Comparison of ENCODE assay signal across 28 mouse cellular contexts in the genomic region with DNA sequence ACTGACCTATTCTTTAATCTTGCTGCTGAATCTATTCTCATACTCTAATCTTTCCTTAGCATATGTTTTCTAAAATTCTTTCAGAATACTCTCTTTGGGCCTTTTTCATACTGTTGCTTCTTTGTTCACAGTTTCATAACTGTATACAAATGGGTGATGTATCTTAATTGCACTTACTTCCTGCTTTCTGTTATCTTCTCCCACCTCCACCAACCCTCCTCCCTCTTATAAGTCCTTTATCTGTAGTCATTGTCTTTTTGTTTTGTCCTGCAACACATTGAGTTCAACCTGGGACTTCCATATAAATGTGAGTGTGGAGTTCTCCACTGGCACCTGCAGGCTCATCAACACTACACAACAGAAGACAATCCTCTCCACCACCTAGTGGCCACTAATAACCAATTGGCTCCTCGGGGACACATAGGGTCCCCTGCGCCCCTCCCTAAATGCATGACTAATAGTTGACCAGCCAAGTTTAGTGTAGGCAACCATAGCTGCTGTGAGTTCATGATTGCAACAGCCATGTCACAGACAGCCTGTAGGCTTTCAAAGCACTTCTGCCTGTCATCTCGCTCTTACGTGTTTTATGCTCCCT.
DNase-seq lines count a peak whose midpoint lies in the region; ATAC-seq and TF ChIP-seq lines count a peak whose summit lies in the region.
"Had no signal": no experiment of that assay in that cellular context is flagged by ENCODE, and none has a peak within 500 bp of the region (broad histone marks: within the 10 kb centered on the region; RNA-seq: fewer than 3 reads in every experiment).

No protein-coding gene starts in this region.

- H3K9ac ChIP-seq in intestine, postnatal 0 days (ENCODE audit: low read depth, low read length), result no peak overlapping the region
- no peak overlapping the region for H3K9ac ChIP-seq in intestine, embryonic 16.5 days (ENCODE audit: low read depth, low read length)
- no peak overlapping the region for H3K9ac ChIP-seq in CH12.LX (ENCODE audit: insufficient read depth, low read depth)
- no peak overlapping the region for H3K9ac ChIP-seq in stomach, postnatal 0 days (ENCODE audit: low read length)
- H3K9ac ChIP-seq: forebrain, embryonic 13.5 days; heart, embryonic 13.5 days; hindbrain, embryonic 14.5 days had no signal

- H3K4me2 ChIP-seq in intestine, postnatal 0 days (replicated peaks; ENCODE audit: low read depth), result no peak overlapping the region
- no peak overlapping the region for H3K4me2 ChIP-seq in intestine, embryonic 16.5 days (ENCODE audit: low read depth, low read length)
- H3K4me2 ChIP-seq in CH12.LX (ENCODE audit: insufficient read depth, low read depth, poor library complexity, severe bottlenecking), result no peak overlapping the region
- H3K4me2 ChIP-seq in stomach, postnatal 0 days (replicated peaks; ENCODE audit: low read depth), result no peak overlapping the region
- H3K4me2 ChIP-seq: forebrain, embryonic 13.5 days; heart, embryonic 13.5 days; hindbrain, embryonic 14.5 days had no signal

- no peaks in the 10 kb centered on the region for H3K27me3 ChIP-seq in intestine, postnatal 0 days (replicated peaks; ENCODE audit: control insufficient read depth, insufficient read depth, low read length)
- no peaks in the 10 kb centered on the region for H3K27me3 ChIP-seq in intestine, embryonic 16.5 days (replicated peaks; ENCODE audit: control insufficient read depth, insufficient read depth, low read length)
- no peaks in the 10 kb centered on the region for H3K27me3 ChIP-seq in CH12.LX (replicated peaks)
- no peaks in the 10 kb centered on the region for H3K27me3 ChIP-seq in stomach, postnatal 0 days (ENCODE audit: control insufficient read depth, insufficient read depth, low read length)
- H3K27me3 ChIP-seq: forebrain, embryonic 13.5 days had no signal

- in situ Hi-C loops in CH12.LX (cut with MboI; ENCODE audit: low pct_ligation_motif_present, low pct_unique_long_range_greater_than_20kb, low sequenced_read_pairs), result loop anchor here (25.0 kb wide), 1 partner anchor 498 kb away; no protein-coding TSS in a partner anchor

- H3K4me3 ChIP-seq in intestine, postnatal 0 days (ENCODE audit: low read depth, low read length), result no peak overlapping the region
- H3K4me3 ChIP-seq in intestine, embryonic 16.5 days (ENCODE audit: low read length), result no peak overlapping the region
- H3K4me3 ChIP-seq in CH12.LX (replicated peaks in 1 of 3; ENCODE audit: low read depth in 2 of 3, low read length in 2 of 3, poor library complexity in 1 of 3), result no peak overlapping the region
- no peak overlapping the region for H3K4me3 ChIP-seq in stomach, postnatal 0 days (ENCODE audit: low read depth, low read length)
- H3K4me3 ChIP-seq: forebrain, embryonic 10.5 days; forebrain, embryonic 13.5 days; heart, adult 2 months; heart, embryonic 10.5 days; heart, embryonic 13.5 days had no signal

- ATAC-seq in intestine, postnatal 0 days, result 0 out of 2 replicates have a peak, but pooled peaks have one; percentile 19
- no peak for ATAC-seq in intestine, embryonic 16.5 days
- ATAC-seq in stomach, postnatal 0 days (ENCODE audit: low FRiP score, low TSS enrichment), result peak; percentile 56
- ATAC-seq: activated CD4-positive, CD25-positive, alpha-beta regulatory T cell, adult 4 months; forebrain, embryonic 13.5 days; forebrain, embryonic 16.5 days; hindbrain, postnatal 0 days; inflammation-experienced regulatory T-cells, adult 6 months had no signal

- TF ChIP-seq RAD21 in CH12.LX (IDR thresholded peaks at IDR 0.05; ENCODE audit: low read depth, low read length), result peak; percentile 17

- DNase-seq in 416B (ENCODE audit: low read depth) (peak; percentile 60), CH12.LX (ENCODE audit: extremely low read depth) (no peak)
- peak; percentile 25 for DNase-seq in stomach, postnatal 0 days (ENCODE audit: low spot score)
- DNase-seq in testis, postnatal 10 days (ENCODE audit: low spot score), result no peak
- DNase-seq in spleen, postnatal 36 days (ENCODE audit: low spot score in 2 of 2), result no peak
- DNase-seq: adrenal gland, adult 8-10 months; adrenal gland, postnatal 25 days; cerebellum, adult 11-12 months; cerebellum, adult 9-10 months; cerebellum, postnatal 25 days; embryo, embryonic 11 days; gastrocnemius, postnatal 10 days; gastrocnemius, postnatal 36 days; heart, adult 2 months; heart, postnatal 14 days; heart, postnatal 4 days had no signal

- peak; percentile 48 for TF ChIP-seq CTCF in intestine, postnatal 0 days (IDR thresholded peaks at IDR 0.05; ENCODE audit: low read depth)
- TF ChIP-seq CTCF in CH12.LX (conservative IDR thresholded peaks at IDR 0.05 in 1 of 2, IDR thresholded peaks at IDR 0.05 in 1 of 2; ENCODE audit: low read depth in 2 of 2, low read length in 2 of 2), result peak in 1 of 2 experiments; percentile 36; a peak in 2 of 4 replicates
- TF ChIP-seq CTCF in stomach, postnatal 0 days (IDR thresholded peaks at IDR 0.05; ENCODE audit: low read depth), result peak; percentile 47

- no peak for TF ChIP-seq POLR2A in CH12.LX (IDR thresholded peaks at IDR 0.05; ENCODE audit: low read depth, low read length)

- no peaks in the 10 kb centered on the region for H3K79me2 ChIP-seq in CH12.LX (replicated peaks; ENCODE audit: control insufficient read depth, extremely low read depth, insufficient read depth, poor library complexity, severe bottlenecking)

- no peaks in the 10 kb centered on the region for H3K36me3 ChIP-seq in intestine, postnatal 0 days (ENCODE audit: control insufficient read depth, insufficient read depth)
- H3K36me3 ChIP-seq in intestine, embryonic 16.5 days (ENCODE audit: control insufficient read depth, insufficient read depth, low read length), result no peaks in the 10 kb centered on the region
- no peaks in the 10 kb centered on the region for H3K36me3 ChIP-seq in CH12.LX (replicated peaks in 1 of 2; ENCODE audit: control insufficient read depth in 1 of 2, insufficient read depth in 1 of 2, low read length in 1 of 2)
- no peaks in the 10 kb centered on the region for H3K36me3 ChIP-seq in stomach, postnatal 0 days (ENCODE audit: control insufficient read depth, insufficient read depth, low read length)
- H3K36me3 ChIP-seq: forebrain, embryonic 10.5 days; G1E; heart, embryonic 10.5 days; heart, embryonic 13.5 days had no signal

- no peaks in the 10 kb centered on the region for H3K4me1 ChIP-seq in intestine, postnatal 0 days (replicated peaks; ENCODE audit: control insufficient read depth, insufficient read depth, low read length)
- no peaks in the 10 kb centered on the region for H3K4me1 ChIP-seq in intestine, embryonic 16.5 days (ENCODE audit: control insufficient read depth, insufficient read depth, low read length)
- 0 out of 4 replicates have a peak, but pooled peaks cover 0 to 2% of the 10 kb centered on the region in 2 experiments for H3K4me1 ChIP-seq in CH12.LX (ENCODE audit: control insufficient read depth in 1 of 2, insufficient read depth in 2 of 2)
- H3K4me1 ChIP-seq in stomach, postnatal 0 days (replicated peaks; ENCODE audit: control insufficient read depth, insufficient read depth), result no peaks in the 10 kb centered on the region
- H3K4me1 ChIP-seq: forebrain, embryonic 13.5 days; heart, embryonic 10.5 days; heart, embryonic 13.5 days had no signal

- WGBS in intestine, postnatal 0 days, result 86% methylated on average over 4 of the region's 4 CpGs
- WGBS in intestine, embryonic 16.5 days, result 86% methylated on average over 4 of the region's 4 CpGs
- WGBS in stomach, postnatal 0 days, result 82% methylated on average over 4 of the region's 4 CpGs

- H3K9me3 ChIP-seq in intestine, postnatal 0 days (ENCODE audit: control insufficient read depth), result no peaks in the 10 kb centered on the region
- H3K9me3 ChIP-seq in intestine, embryonic 16.5 days (ENCODE audit: control insufficient read depth, low read length), result no peaks in the 10 kb centered on the region
- no peaks in the 10 kb centered on the region for H3K9me3 ChIP-seq in CH12.LX (replicated peaks; ENCODE audit: low read length)
- H3K9me3 ChIP-seq in stomach, postnatal 0 days (ENCODE audit: control insufficient read depth, low read length), result no peaks in the 10 kb centered on the region
- H3K9me3 ChIP-seq: forebrain, embryonic 10.5 days; forebrain, embryonic 13.5 days; heart, embryonic 10.5 days; heart, embryonic 13.5 days had no signal

- H3K27ac ChIP-seq in intestine, postnatal 0 days (ENCODE audit: low read depth, low read length), result no peak overlapping the region
- no peak overlapping the region for H3K27ac ChIP-seq in intestine, embryonic 16.5 days (ENCODE audit: low read length)
- no peak overlapping the region for H3K27ac ChIP-seq in CH12.LX (ENCODE audit: insufficient read depth, low read depth)
- H3K27ac ChIP-seq in stomach, postnatal 0 days (replicated peaks), result no peak overlapping the region
- H3K27ac ChIP-seq: forebrain, embryonic 10.5 days; forebrain, embryonic 13.5 days; heart, adult 2 months; heart, embryonic 10.5 days; heart, embryonic 13.5 days; hindbrain, embryonic 14.5 days; hindbrain, postnatal 0 days had no signal

- TF ChIP-seq EP300 in CH12.LX (IDR thresholded peaks at IDR 0.05; ENCODE audit: low read length), result no peak
- TF ChIP-seq EP300 in stomach, postnatal 0 days (optimal IDR thresholded peaks at IDR 0.05), result no peak

- dilution Hi-C loops in CH12.LX (cut with MboI; ENCODE audit: extremely low pct_ligation_motif_present, extremely low pct_unique_long_range_greater_than_20kb, low sequenced_read_pairs), result no loop called here

TF ChIP-seq in CH12.LX, 34 proteins besides CTCF, POLR2A, EP300 and RAD21:
- TF ChIP-seq MAX (IDR thresholded peaks at IDR 0.05; ENCODE audit: low read length) (no peak), RCOR1 (conservative IDR thresholded peaks at IDR 0.05; ENCODE audit: low read depth, low read length) (no peak), TBP (conservative IDR thresholded peaks at IDR 0.05; ENCODE audit: low read depth, low read length) (no peak), IRF4 (IDR thresholded peaks at IDR 0.05; ENCODE audit: low read depth, low read length) (no peak), POLR2AphosphoS2 (IDR thresholded peaks at IDR 0.05; ENCODE audit: low read depth, low read length) (no peak), SMC3 (IDR thresholded peaks at IDR 0.05; ENCODE audit: low read depth, low read length) (no peak), BHLHE40 (IDR thresholded peaks at IDR 0.05; ENCODE audit: low read depth, low read length) (no peak), HCFC1 (IDR thresholded peaks at IDR 0.05; ENCODE audit: low read depth, low read length) (no peak), ZC3H11A (IDR thresholded peaks at IDR 0.05; ENCODE audit: low read depth, low read length) (no peak)

Comparison
In these comparisons a context has a peak if more than half of its experiments do, and no peak if none do; other contexts are left out.
1. DNase-seq: peak in 416B (single experiment) and stomach, postnatal 0 days (single experiment); none in CH12.LX (single experiment), testis, postnatal 10 days (single experiment) and spleen, postnatal 36 days (0 of 2).